Mouse (Mus musculus) monocyte, adult 5-6 weeks (primary cell): ENCODE data around the gene Best1. TPM values are rescaled to one million over a fixed set of nuclear protein-coding genes. Genes with fewer than 3 reads are reported as not detected.

Experiments
- ATAC-seq: fragments of 153-309, 156-312 bp; replicated peaks from 2 replicates; pipeline ENCODE4 v1.8.0; 2017; ENCODE audit warnings: mild to moderate bottlenecking; ENCODE audit not compliant: low TSS enrichment, insufficient number of reproducible peaks, severe bottlenecking, poor library complexity, low FRiP score
- total RNA-seq: library from RNA; stranded (forward); fragments of 200-1000, 200-491, 200-594 nt; gene quantifications from 3 replicates; pipeline ENCODE4 v1.2.3, GENCODE M21; 2017

Gene Best1
- total RNA-seq, 1 experiment from 2014 or later: not detected

GRCm38 (mm10) chr19:9979156-9979555 is 22.3 kb downstream of the Best1 start:
- ATAC-seq: no peak

GRCm38 (mm10) chr19:9978431-9978951 is 22.9 kb downstream of the Best1 start:
- 0 out of 2 replicates have a peak, but pooled peaks have one; percentile 28 for ATAC-seq

GRCm38 (mm10) chr19:9977085-9977484 is 24.3 kb downstream of the Best1 start:
- no peak for ATAC-seq

- ATAC-seq: peak; percentile 86
Measured at GRCm38 (mm10) chr19:9974853-9975252, 26.6 kb downstream of the Best1 start.

- ATAC-seq: no peak
Measured at GRCm38 (mm10) chr19:9968081-9968787, 33.2 kb downstream of the Best1 start.

GRCm38 (mm10) chr19:9966096-9966867 is 35.2 kb downstream of the Best1 start:
- ATAC-seq: peak; percentile 68

GRCm38 (mm10) chr19:9964205-9964916 is 37.1 kb downstream of the Best1 start:
- ATAC-seq: no peak

- ATAC-seq: no peak
Measured at GRCm38 (mm10) chr19:9960769-9961168, 40.7 kb downstream of the Best1 start.

GRCm38 (mm10) chr19:9957965-9958364 is 43.5 kb downstream of the Best1 start:
- ATAC-seq: no peak

GRCm38 (mm10) chr19:9956624-9957388 is 44.6 kb downstream of the Best1 start:
- ATAC-seq: no peak

- ATAC-seq: no peak
Measured at GRCm38 (mm10) chr19:9955438-9955837, 46.0 kb downstream of the Best1 start.

GRCm38 (mm10) chr19:9954811-9955202 is 46.6 kb downstream of the Best1 start:
- ATAC-seq: 0 out of 2 replicates have a peak, but pooled peaks have one; percentile 33

- peak; percentile 61 for ATAC-seq
Measured at GRCm38 (mm10) chr19:9954055-9954810, 47.2 kb downstream of the Best1 start.

- no peak for ATAC-seq
Measured at GRCm38 (mm10) chr19:9952912-9953311, 48.5 kb downstream of the Best1 start.

GRCm38 (mm10) chr19:9952390-9952789 is 49.0 kb downstream of the Best1 start:
- ATAC-seq: peak; percentile 68

- no peak for ATAC-seq
Measured at GRCm38 (mm10) chr19:9946986-9947385, 54.4 kb downstream of the Best1 start.

- ATAC-seq: no peak
Measured at GRCm38 (mm10) chr19:9945800-9946564, 55.5 kb downstream of the Best1 start.
